Mouse (Mus musculus): ENCODE measurements around the gene Ranbp3.

GRCm38 (mm10) chr17:56686801-56687200 is 13.7 kb downstream of the Ranbp3 start:
- no peak for TF ChIP-seq CTCF (IDR thresholded peaks at IDR 0.05; ENCODE audit: control insufficient read depth, insufficient read depth, insufficient replicate concordance, low read depth, low read length)
- TF ChIP-seq POLR2A (IDR thresholded peaks at IDR 0.05; ENCODE audit: control insufficient read depth, low read depth, low read length) = no peak
